Mouse (Mus musculus) embryonic fibroblast, embryonic 13.5 days (primary cell): Measurements from ENCODE around the gene Pld4.

Experiments
- CTCF ChIP-seq: IDR thresholded peaks from 2 replicates; pipeline ENCODE4 v1.5.1; 2011; ENCODE audit warnings: mild to moderate bottlenecking, control low read depth, low read length, moderate library complexity, borderline replicate concordance; ENCODE audit not compliant: insufficient read depth
- POLR2A ChIP-seq: IDR thresholded peaks from 2 replicates; pipeline ENCODE4 v1.6.1; 2011; ENCODE audit warnings: low read depth, mild to moderate bottlenecking, control low read depth, low read length, moderate library complexity

DNA sequence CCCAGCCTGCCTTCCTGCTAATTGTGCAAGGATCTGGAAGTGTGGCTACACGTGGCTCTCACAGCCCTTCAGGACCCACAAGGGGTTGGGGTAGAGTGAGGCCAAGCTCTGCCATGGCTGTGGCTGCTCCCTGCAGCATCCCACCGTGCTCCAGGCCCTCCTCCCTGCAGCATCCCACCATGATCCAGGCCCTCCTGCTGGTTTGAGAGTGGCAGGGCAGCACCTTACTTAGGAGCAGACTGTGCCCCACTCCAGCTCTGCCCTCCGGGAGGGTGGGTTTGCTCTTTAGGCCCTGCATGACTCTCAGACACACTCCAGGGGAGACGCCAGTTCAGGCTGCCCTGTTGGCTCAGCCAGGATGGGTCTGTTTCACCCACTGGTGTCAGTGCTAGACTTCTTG, 9.9 kb downstream of the Pld4 start:
- TF ChIP-seq CTCF (no peak), POLR2A (no peak)
